Mouse (Mus musculus): ENCODE measurements around the gene Obscn.

GRCm38 (mm10) chr11:59105945-59106344 is 30.3 kb downstream of the Obscn start:
- no peak for TF ChIP-seq CTCF (IDR thresholded peaks at IDR 0.05; ENCODE audit: insufficient read depth, low read depth, low read length)
- TF ChIP-seq POLR2A (IDR thresholded peaks at IDR 0.05; ENCODE audit: insufficient read depth, low read depth, low read length): no peak

Data from olfactory bulb, adult 2 months (tissue).